Mouse (Mus musculus) G1E (cell line): ENCODE measurements at regions not wholly inside any gene's neighbourhood (a gene's known extent, or its start where the extent isn't known, plus 50 kb on each side); places are given as distances from the start of the nearest gene placed in this dataset.

Source experiments
- CTCF ChIP-seq: IDR thresholded peaks from 2 replicates; pipeline ENCODE4 v1.5.1; 2012; ENCODE audit warnings: low read depth, low read length, inconsistent platforms, mixed read lengths
- GATA1 ChIP-seq: IDR thresholded peaks from 2 replicates; pipeline ENCODE4 v1.6.1; 2012; ENCODE audit warnings: borderline replicate concordance, low read length, inconsistent platforms, mixed read lengths
- TAL1 ChIP-seq: conservative IDR thresholded peaks from 2 replicates; pipeline ENCODE4 v1.6.1; 2012; ENCODE audit warnings: low read depth, low read length, inconsistent platforms, mixed read lengths

DNA sequence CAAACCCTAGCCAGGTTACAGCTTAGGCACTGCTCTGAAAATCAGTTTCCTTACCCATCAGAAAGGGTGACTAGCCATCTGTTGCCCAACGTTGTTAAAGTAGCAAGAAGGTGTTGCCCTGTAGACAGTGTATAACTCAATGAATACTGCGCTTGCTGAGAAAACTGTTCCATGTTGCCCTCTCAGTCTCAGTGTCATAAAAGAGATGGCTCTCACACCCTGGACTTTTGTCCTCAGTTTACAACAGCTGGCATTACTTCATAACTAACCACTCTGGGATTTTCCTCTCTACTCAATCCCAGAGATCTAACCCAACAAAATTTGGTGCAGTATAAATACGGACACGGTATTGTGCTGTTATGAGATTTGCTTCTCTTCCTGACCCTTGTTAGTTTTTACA is 252.1 kb upstream of the Cited2 start:
- TF ChIP-seq CTCF (no peak), TAL1 (no peak), GATA1 (no peak)
